Mouse (Mus musculus): ENCODE results near the gene Lrfn1. TPM values are rescaled to one million over a fixed set of nuclear protein-coding genes. Genes with fewer than 3 reads are reported as not detected.
A peak's percentile ranks its signal among the peaks of the same experiment; 100 is the strongest.

The Lrfn1 gene
- polyA plus RNA-seq, 1 experiment from 2014 or later, result 1.8 TPM

DNA sequence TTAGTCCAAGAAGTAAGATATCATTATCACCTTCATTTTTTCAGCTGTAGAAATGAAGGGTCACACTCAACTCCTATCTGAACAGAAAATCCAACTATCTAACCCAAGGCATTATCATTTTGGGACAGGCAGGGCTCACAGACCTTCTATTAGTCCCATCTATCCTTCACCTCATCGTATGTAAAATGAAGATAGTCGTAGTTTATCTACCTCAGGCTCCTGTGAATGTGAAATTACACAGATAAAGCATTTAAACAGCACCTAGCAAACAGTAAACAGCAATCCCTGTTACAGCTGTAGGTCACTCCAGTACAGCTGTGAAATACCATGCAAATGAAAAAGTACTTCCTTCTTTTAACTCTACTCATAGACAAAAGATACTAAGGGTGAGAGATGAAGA is 19.5 kb upstream of the Lrfn1 start:
- Histone ChIP-seq H3K4me1 (replicated peaks; ENCODE audit: control insufficient read depth, insufficient read depth, low read length) (peaks cover 18% of the 10 kb centered on the region), H3K27ac (ENCODE audit: low read length) (no peak overlapping the region), H3K9ac (ENCODE audit: low read length) (no peak overlapping the region), H3K36me3 (ENCODE audit: control insufficient read depth, insufficient read depth, low read length) (no peaks in the 10 kb centered on the region), H3K27me3 (ENCODE audit: control insufficient read depth, insufficient read depth, low read depth, low read length) (no peaks in the 10 kb centered on the region), H3K4me2 (ENCODE audit: low read depth, low read length) (no peak overlapping the region), H3K9me3 (ENCODE audit: control insufficient read depth, low read length) (no peaks in the 10 kb centered on the region), H3K4me3 (ENCODE audit: low read length) (no peak overlapping the region)
- WGBS, result 90% methylated on average over 2 of the region's 2 CpGs
- no peak for ATAC-seq (ENCODE audit: low read depth)

GRCm38 (mm10) chr7:28435660-28436259 is 16.0 kb upstream of the Lrfn1 start:
- peak overlapping the region; percentile 86 for H3K4me3 ChIP-seq (ENCODE audit: low read length)
- peak; percentile 35 for ATAC-seq (ENCODE audit: low read depth)
- 2% methylated on average over 26 of the region's 70 CpGs for WGBS
- H3K9ac ChIP-seq (ENCODE audit: low read length), result peak overlapping the region; percentile 96
- peak overlapping the region; percentile 63 for H3K27ac ChIP-seq (ENCODE audit: low read length)
- H3K9me3 ChIP-seq (ENCODE audit: control insufficient read depth, low read length), result no peaks in the 10 kb centered on the region
- H3K36me3 ChIP-seq (ENCODE audit: control insufficient read depth, insufficient read depth, low read length), result no peaks in the 10 kb centered on the region
- peak overlapping the region; percentile 84 for H3K4me2 ChIP-seq (ENCODE audit: low read depth, low read length)
- no peaks in the 10 kb centered on the region for H3K27me3 ChIP-seq (ENCODE audit: control insufficient read depth, insufficient read depth, low read depth, low read length)
- peaks cover 19% of the 10 kb centered on the region for H3K4me1 ChIP-seq (replicated peaks; ENCODE audit: control insufficient read depth, insufficient read depth, low read length)

DNA sequence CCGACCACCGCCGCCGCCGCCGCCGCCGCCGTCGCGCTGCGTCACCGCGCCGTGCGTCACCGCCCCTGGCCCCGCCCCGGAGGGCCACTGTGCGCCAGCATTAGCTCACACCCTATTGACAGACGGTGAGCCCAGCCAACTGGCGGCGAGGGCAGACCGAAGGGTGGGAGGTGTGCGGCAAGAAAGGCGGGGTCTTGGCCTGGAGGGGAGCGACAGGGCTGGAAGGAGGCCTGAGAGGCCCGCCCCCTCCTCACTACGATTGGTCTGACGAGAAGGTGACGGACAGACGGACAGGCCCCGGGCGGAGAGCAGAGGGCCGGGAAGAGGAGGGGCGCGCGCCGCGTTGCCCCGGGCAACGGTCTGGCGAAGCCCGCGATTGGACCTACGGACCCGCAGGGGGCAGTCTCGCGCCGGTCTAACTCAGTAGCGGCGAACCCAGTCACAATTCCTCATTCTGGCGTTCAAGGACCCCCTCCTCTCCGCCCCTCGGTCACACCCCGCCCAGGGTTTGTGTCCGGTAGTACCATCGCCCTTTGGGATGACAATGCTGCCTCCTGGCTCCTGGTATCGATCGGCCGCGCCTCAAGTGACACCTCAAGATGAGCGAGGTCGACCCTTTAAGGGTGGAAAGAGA is 15.4 kb upstream of the Lrfn1 start:
- Histone ChIP-seq H3K27me3 (ENCODE audit: control insufficient read depth, insufficient read depth, low read depth, low read length) (no peaks in the 10 kb centered on the region), H3K9me3 (ENCODE audit: control insufficient read depth, low read length) (no peaks in the 10 kb centered on the region), H3K36me3 (ENCODE audit: control insufficient read depth, insufficient read depth, low read length) (no peaks in the 10 kb centered on the region), H3K4me1 (replicated peaks; ENCODE audit: control insufficient read depth, insufficient read depth, low read length) (peaks cover 19% of the 10 kb centered on the region), H3K4me3 (ENCODE audit: low read length) (peak overlapping the region; percentile 86), H3K4me2 (ENCODE audit: low read depth, low read length) (peak overlapping the region; percentile 64), H3K9ac (ENCODE audit: low read length) (peak overlapping the region; percentile 96), H3K27ac (ENCODE audit: low read length) (peak overlapping the region; percentile 41)
- under 1% methylated on average over 42 of the region's 64 CpGs for WGBS
- peak; percentile 99 for ATAC-seq (ENCODE audit: low read depth)

DNA sequence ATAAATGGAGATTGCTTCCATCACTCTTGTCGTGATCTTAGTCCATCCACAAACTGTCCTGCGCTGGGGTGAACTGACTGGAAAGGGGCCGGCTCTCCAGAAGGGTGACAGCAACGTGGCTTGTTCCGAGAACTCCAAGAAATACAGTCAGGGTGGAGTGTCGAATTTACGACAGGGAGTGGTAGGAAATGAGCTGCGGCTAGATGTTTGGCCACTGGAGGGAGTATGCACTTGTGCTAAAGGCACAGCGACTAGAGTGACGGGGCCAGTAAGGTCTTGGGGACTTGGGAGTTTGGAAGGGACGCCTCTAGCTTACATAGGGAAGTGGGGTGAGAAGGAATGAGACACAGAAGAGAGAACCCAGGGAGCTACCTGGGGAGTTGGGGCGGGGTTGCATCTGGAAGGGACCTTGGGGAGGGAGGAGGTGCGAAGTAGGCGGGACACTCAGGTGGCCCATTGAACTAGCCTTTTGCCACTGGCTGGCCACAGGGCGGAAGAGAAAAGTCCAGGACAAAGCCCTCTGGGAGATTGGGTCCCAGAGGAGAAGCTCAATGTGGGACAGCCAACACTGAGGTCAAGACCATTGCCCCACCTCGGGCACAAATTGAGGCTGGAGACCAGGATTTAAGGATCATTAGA is 14.7 kb upstream of the Lrfn1 start, which contains the start of gene Gmfg:
Gene Gmfg, plus strand, starts transcription at position 516 of the 639 bp plus-strand sequence.
- no peaks in the 10 kb centered on the region for H3K9me3 ChIP-seq (ENCODE audit: control insufficient read depth, low read length)
- peak; percentile 32 for ATAC-seq (ENCODE audit: low read depth)
- peak within 1 kb of the TSS; percentile 86 for H3K4me3 ChIP-seq (ENCODE audit: low read length)
- WGBS, result 3% methylated on average over 16 of the region's 16 CpGs
- no peaks in the 10 kb centered on the region for H3K27me3 ChIP-seq (ENCODE audit: control insufficient read depth, insufficient read depth, low read depth, low read length)
- peaks cover 19% of the 10 kb centered on the region for H3K4me1 ChIP-seq (replicated peaks; ENCODE audit: control insufficient read depth, insufficient read depth, low read length)
- peak within 1 kb of the TSS; percentile 66 for H3K9ac ChIP-seq (ENCODE audit: low read length)
- no peaks in the 10 kb centered on the region for H3K36me3 ChIP-seq (ENCODE audit: control insufficient read depth, insufficient read depth, low read length)
- peak within 1 kb of the TSS; percentile 64 for H3K4me2 ChIP-seq (ENCODE audit: low read depth, low read length)
- H3K27ac ChIP-seq (ENCODE audit: low read length), result peak within 1 kb of the TSS; percentile 41

- ATAC-seq (ENCODE audit: low read depth), result no peak
- H3K36me3 ChIP-seq (ENCODE audit: control insufficient read depth, insufficient read depth, low read length), result no peaks in the 10 kb centered on the region
- H3K4me2 ChIP-seq (ENCODE audit: low read depth, low read length), result no peak overlapping the region
- H3K4me1 ChIP-seq (replicated peaks; ENCODE audit: control insufficient read depth, insufficient read depth, low read length), result peaks cover 19% of the 10 kb centered on the region
- H3K9ac ChIP-seq (ENCODE audit: low read length), result no peak overlapping the region
- no peaks in the 10 kb centered on the region for H3K27me3 ChIP-seq (ENCODE audit: control insufficient read depth, insufficient read depth, low read depth, low read length)
- H3K27ac ChIP-seq (ENCODE audit: low read length), result no peak overlapping the region
- H3K9me3 ChIP-seq (ENCODE audit: control insufficient read depth, low read length), result no peaks in the 10 kb centered on the region
- no peak overlapping the region for H3K4me3 ChIP-seq (ENCODE audit: low read length)
These were observed 13.8 kb upstream of the Lrfn1 start for GRCm38 (mm10) chr7:28437964-28438363.

- peaks cover 19% of the 10 kb centered on the region for H3K4me1 ChIP-seq (replicated peaks; ENCODE audit: control insufficient read depth, insufficient read depth, low read length)
- H3K27ac ChIP-seq (ENCODE audit: low read length), result no peak overlapping the region
- no peaks in the 10 kb centered on the region for H3K36me3 ChIP-seq (ENCODE audit: control insufficient read depth, insufficient read depth, low read length)
- H3K27me3 ChIP-seq (ENCODE audit: control insufficient read depth, insufficient read depth, low read depth, low read length), result no peaks in the 10 kb centered on the region
- no peaks in the 10 kb centered on the region for H3K9me3 ChIP-seq (ENCODE audit: control insufficient read depth, low read length)
- no peak overlapping the region for H3K4me3 ChIP-seq (ENCODE audit: low read length)
- no peak overlapping the region for H3K9ac ChIP-seq (ENCODE audit: low read length)
- 72% methylated on average over 2 of the region's 2 CpGs for WGBS
- no peak for ATAC-seq (ENCODE audit: low read depth)
- no peak overlapping the region for H3K4me2 ChIP-seq (ENCODE audit: low read depth, low read length)
These were observed 13.0 kb upstream of the Lrfn1 start for GRCm38 (mm10) chr7:28438771-28439170.

GRCm38 (mm10) chr7:28440739-28441138 is 11.0 kb upstream of the Lrfn1 start:
- 0 out of 2 replicates have a peak overlapping the region, but pooled peaks have one; percentile 2 for H3K27ac ChIP-seq (ENCODE audit: low read length)

DNA sequence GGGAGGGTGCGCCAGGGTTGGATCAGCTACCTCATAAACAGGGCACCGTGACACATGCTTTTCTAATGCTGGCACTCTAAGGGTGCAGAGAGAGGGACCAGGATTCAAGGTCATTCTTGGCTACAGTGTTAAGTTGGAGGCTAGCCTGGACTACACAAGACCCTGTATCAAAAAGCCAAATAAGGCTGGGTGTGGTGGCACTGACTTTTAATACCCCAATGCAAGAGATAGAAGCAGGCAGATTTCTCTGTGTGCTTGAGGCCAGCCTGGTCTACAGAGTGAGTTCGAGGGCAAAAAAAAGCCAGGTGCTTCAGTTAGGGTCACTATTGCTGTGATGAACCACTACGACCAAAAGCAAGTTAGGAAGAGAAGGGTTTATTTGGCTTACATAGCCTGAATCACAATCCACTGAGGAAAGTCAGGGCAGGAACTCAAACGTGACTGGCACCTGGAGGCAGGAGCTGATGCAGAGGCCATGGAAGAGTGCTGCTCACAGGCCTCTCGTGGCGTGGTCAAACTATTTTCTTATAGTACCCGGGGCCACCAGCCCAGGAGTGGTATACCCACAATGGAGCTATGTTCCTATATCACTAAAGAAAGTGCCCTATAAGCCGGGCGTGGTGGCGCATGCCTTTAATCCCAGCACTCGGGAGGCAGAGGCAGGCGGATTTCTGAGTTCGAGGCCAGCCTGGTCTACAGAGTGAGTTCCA is 9.8 kb upstream of the Lrfn1 start:
- Histone ChIP-seq H3K36me3 (ENCODE audit: control insufficient read depth, insufficient read depth, low read length) (no peaks in the 10 kb centered on the region), H3K27ac (ENCODE audit: low read length) (no peak overlapping the region), H3K4me2 (ENCODE audit: low read depth, low read length) (no peak overlapping the region), H3K27me3 (ENCODE audit: control insufficient read depth, insufficient read depth, low read depth, low read length) (no peaks in the 10 kb centered on the region), H3K4me1 (replicated peaks; ENCODE audit: control insufficient read depth, insufficient read depth, low read length) (peaks cover 4% of the 10 kb centered on the region; the same call in 1 of the 2 replicates), H3K9me3 (ENCODE audit: control insufficient read depth, low read length) (no peaks in the 10 kb centered on the region), H3K9ac (ENCODE audit: low read length) (no peak overlapping the region), H3K4me3 (ENCODE audit: low read length) (no peak overlapping the region)
- no peak for ATAC-seq (ENCODE audit: low read depth)
- 84% methylated on average over 13 of the region's 14 CpGs for WGBS

More at GRCm38 (mm10) chr7:28440739-28441138, 11.0 kb upstream of the Lrfn1 start:
- Histone ChIP-seq H3K9me3 (ENCODE audit: control insufficient read depth, low read length) (no peaks in the 10 kb centered on the region), H3K4me2 (ENCODE audit: low read depth, low read length) (peak overlapping the region; percentile 7; the same call in 1 of the 2 replicates), H3K9ac (ENCODE audit: low read length) (no peak overlapping the region), H3K4me1 (replicated peaks; ENCODE audit: control insufficient read depth, insufficient read depth, low read length) (peaks cover 4% of the 10 kb centered on the region; the same call in 1 of the 2 replicates), H3K4me3 (ENCODE audit: low read length) (no peak overlapping the region), H3K36me3 (ENCODE audit: control insufficient read depth, insufficient read depth, low read length) (no peaks in the 10 kb centered on the region), H3K27me3 (ENCODE audit: control insufficient read depth, insufficient read depth, low read depth, low read length) (no peaks in the 10 kb centered on the region)
- ATAC-seq (ENCODE audit: low read depth), result no peak
- 47% methylated on average over 2 of the region's 2 CpGs for WGBS

GRCm38 (mm10) chr7:28442688-28443087 is 9.1 kb upstream of the Lrfn1 start:
- Histone ChIP-seq H3K9ac (ENCODE audit: low read length) (no peak overlapping the region), H3K27me3 (ENCODE audit: control insufficient read depth, insufficient read depth, low read depth, low read length) (no peaks in the 10 kb centered on the region), H3K9me3 (ENCODE audit: control insufficient read depth, low read length) (no peaks in the 10 kb centered on the region), H3K36me3 (ENCODE audit: control insufficient read depth, insufficient read depth, low read length) (no peaks in the 10 kb centered on the region), H3K4me3 (ENCODE audit: low read length) (no peak overlapping the region), H3K4me1 (replicated peaks; ENCODE audit: control insufficient read depth, insufficient read depth, low read length) (0 out of 2 replicates have a peak, but pooled peaks cover 3% of the 10 kb centered on the region), H3K27ac (ENCODE audit: low read length) (no peak overlapping the region), H3K4me2 (ENCODE audit: low read depth, low read length) (no peak overlapping the region)
- ATAC-seq (ENCODE audit: low read depth), result peak; percentile 26; the same call in 1 of the 2 replicates
- WGBS, result 25% methylated on average over 4 of the region's 4 CpGs

Data from lung, embryonic 16.5 days (tissue).